Mouse (Mus musculus) adrenal gland, adult 18-20 months (tissue): Measurements from ENCODE around the gene Xpnpep1. TPM values are rescaled to one million over a fixed set of nuclear protein-coding genes. Genes with fewer than 3 reads are reported as not detected.
A peak's percentile ranks its signal among the peaks of the same experiment; 100 is the strongest.

Experiments
- DNase-seq, 2 experiments: peaks; one replicate each; pipeline ENCODE4 v3.0.0; 2021 to 2022; ENCODE audit warnings: low spot score in 2 of 2
- microRNA-seq, 2 experiments: library from miRNA; unstranded; fragments of <30 nt; microRNA quantifications; one replicate each; pipeline ENCODE4 v1.2.0; 2021; ENCODE audit warnings: borderline number of aligned reads in 2 of 2
- total RNA-seq, 2 experiments: library from RNA; stranded (reverse); gene quantifications; 1 replicate in 1 of 2; 2 replicates in 1 of 2; pipeline ENCODE4 v1.2.3; 2021

Gene Xpnpep1
- total RNA-seq, 2 experiments from 2014 or later = 57.8 to 83.8 TPM

- DNase-seq = no peak
Observed at GRCm38 (mm10) chr19:53003554-53004365, 36.3 kb downstream of the Xpnpep1 start.

GRCm38 (mm10) chr19:53002166-53003095, 37.6 kb downstream of the Xpnpep1 start:
- DNase-seq = no peak

- DNase-seq = peak in 1 of 2 experiments; percentile 27
Observed at GRCm38 (mm10) chr19:52992880-52993440, 47.1 kb downstream of the Xpnpep1 start.

GRCm38 (mm10) chr19:52991924-52992323, 48.1 kb downstream of the Xpnpep1 start:
- no peak for DNase-seq

GRCm38 (mm10) chr19:52979020-52979711, 60.8 kb downstream of the Xpnpep1 start:
- DNase-seq = no peak

GRCm38 (mm10) chr19:52975564-52976185, 64.3 kb downstream of the Xpnpep1 start:
- DNase-seq = peak; percentile 70 to 73

GRCm38 (mm10) chr19:52966339-52966738, 73.7 kb downstream of the Xpnpep1 start:
- no peak for DNase-seq

GRCm38 (mm10) chr19:52962745-52963144, 77.3 kb downstream of the Xpnpep1 start:
- no peak for DNase-seq

GRCm38 (mm10) chr19:52922678-52923495, 117.1 kb downstream of the Xpnpep1 start:
- DNase-seq = peak; percentile 33 to 57

- DNase-seq = no peak
Observed at GRCm38 (mm10) chr19:52904182-52904581, 135.8 kb downstream of the Xpnpep1 start.

- DNase-seq = no peak
Observed at GRCm38 (mm10) chr19:52891807-52892442, 148.1 kb downstream of the Xpnpep1 start.

Small RNA genes lying within 50 kb of the gene (microRNA-seq; reads per million reads assigned to microRNA genes)
- 0 reads per million in 2 experiments for gene Mir6407

Other genes with a start within 250 kb of the Xpnpep1 start
- 10 to 100 TPM; 29.2 to 39.1 TPM for gene Add3, start 100.2 kb upstream of the Xpnpep1 start, total RNA-seq